Comparison of ENCODE assay signal across 8 mouse cellular contexts in genomic region chr13:31082448-31083140, GRCm38 (mm10).
A peak's percentile ranks its signal among the peaks of the same experiment; 100 is the strongest.
DNase-seq lines count a peak whose midpoint lies in the region; ATAC-seq and TF ChIP-seq lines count a peak whose summit lies in the region.

No protein-coding gene starts in this region.

- peaks cover 3% of the 10 kb centered on the region; the same call in 1 of the 2 replicates for H3K27me3 ChIP-seq in heart, adult 2 months (ENCODE audit: control insufficient read depth, insufficient read depth, low read length)
- peaks cover 50% of the 10 kb centered on the region for H3K27me3 ChIP-seq in heart, embryonic 12.5 days (replicated peaks)
- H3K27me3 ChIP-seq in hindbrain, embryonic 14.5 days (ENCODE audit: control insufficient read depth, insufficient read depth, low read length), result peaks cover 33% of the 10 kb centered on the region
- H3K27me3 ChIP-seq in midbrain, embryonic 13.5 days, result peaks cover 13% of the 10 kb centered on the region

- WGBS in heart, adult 2 months, result 30% methylated on average over 13 of the region's 13 CpGs
- WGBS in heart, embryonic 12.5 days, result 35% methylated on average over 13 of the region's 13 CpGs
- 38% methylated on average over 13 of the region's 13 CpGs for WGBS in hindbrain, embryonic 14.5 days
- 43% methylated on average over 13 of the region's 13 CpGs for WGBS in midbrain, embryonic 13.5 days

- no peaks in the 10 kb centered on the region for H3K9me3 ChIP-seq in heart, embryonic 12.5 days (replicated peaks)
- no peaks in the 10 kb centered on the region for H3K9me3 ChIP-seq in hindbrain, embryonic 14.5 days (ENCODE audit: control insufficient read depth, low read length)
- H3K9me3 ChIP-seq in midbrain, embryonic 13.5 days, result no peaks in the 10 kb centered on the region

- no peaks in the 10 kb centered on the region for H3K36me3 ChIP-seq in heart, adult 2 months (ENCODE audit: control insufficient read depth, insufficient read depth, low read length)
- H3K36me3 ChIP-seq in heart, embryonic 12.5 days, result no peaks in the 10 kb centered on the region
- no peaks in the 10 kb centered on the region for H3K36me3 ChIP-seq in hindbrain, embryonic 14.5 days (replicated peaks; ENCODE audit: control insufficient read depth, insufficient read depth)
- no peaks in the 10 kb centered on the region for H3K36me3 ChIP-seq in midbrain, embryonic 13.5 days

- no peak overlapping the region for H3K4me3 ChIP-seq in heart, adult 2 months
- H3K4me3 ChIP-seq in heart, embryonic 12.5 days, result no peak overlapping the region
- no peak overlapping the region for H3K4me3 ChIP-seq in hindbrain, embryonic 14.5 days (replicated peaks; ENCODE audit: low read length)
- no peak overlapping the region for H3K4me3 ChIP-seq in midbrain, embryonic 13.5 days (replicated peaks)

- no peak overlapping the region for H3K27ac ChIP-seq in heart, adult 2 months
- no peak overlapping the region for H3K27ac ChIP-seq in heart, embryonic 12.5 days (ENCODE audit: poor library complexity, severe bottlenecking)
- no peak overlapping the region for H3K27ac ChIP-seq in hindbrain, embryonic 14.5 days
- no peak overlapping the region for H3K27ac ChIP-seq in midbrain, embryonic 13.5 days

- TF ChIP-seq CTCF in heart, adult 2 months (IDR thresholded peaks at IDR 0.05), result peak; percentile 93

- H3K9ac ChIP-seq in heart, adult 2 months (ENCODE audit: low read depth, low read length), result no peak overlapping the region
- H3K9ac ChIP-seq in heart, embryonic 12.5 days, result no peak overlapping the region
- no peak overlapping the region for H3K9ac ChIP-seq in hindbrain, embryonic 14.5 days
- H3K9ac ChIP-seq in midbrain, embryonic 13.5 days (replicated peaks), result no peak overlapping the region

- peak; percentile 32 to 37 for DNase-seq in heart, adult 2 months
- peak; percentile 36 to 91 for DNase-seq in adrenal gland, adult (ENCODE audit: inconsistent age in 2 of 2, low spot score in 1 of 2)
- DNase-seq in embryo, embryonic 11 days, result peak; percentile 88
- DNase-seq in hindbrain, embryonic 14.5 days (ENCODE audit: low spot score), result peak; percentile 93
- peak; percentile 69 to 77 for DNase-seq in left cerebral cortex, adult 18-20 months (ENCODE audit: low spot score in 2 of 2)
- peak; percentile 16 to 43 for DNase-seq in spleen, postnatal 36 days (ENCODE audit: low spot score in 2 of 2)

- H3K4me1 ChIP-seq in heart, adult 2 months (ENCODE audit: control insufficient read depth, insufficient read depth, low read length), result no peaks in the 10 kb centered on the region
- H3K4me1 ChIP-seq in heart, embryonic 12.5 days (replicated peaks), result no peaks in the 10 kb centered on the region
- H3K4me1 ChIP-seq in hindbrain, embryonic 14.5 days (replicated peaks; ENCODE audit: control insufficient read depth, insufficient read depth, low read length), result no peaks in the 10 kb centered on the region
- no peaks in the 10 kb centered on the region for H3K4me1 ChIP-seq in midbrain, embryonic 13.5 days (replicated peaks)

- no peak overlapping the region for H3K4me2 ChIP-seq in heart, embryonic 12.5 days
- no peak overlapping the region for H3K4me2 ChIP-seq in hindbrain, embryonic 14.5 days (replicated peaks)
- no peak overlapping the region for H3K4me2 ChIP-seq in midbrain, embryonic 13.5 days (replicated peaks)

- TF ChIP-seq EP300 in heart, adult 2 months (IDR thresholded peaks at IDR 0.05; ENCODE audit: insufficient read depth, low read depth, low read length), result no peak

- intact Hi-C loops in heart, adult 2 months (cut with DNase I), result loop anchor here (1.0 to 5.0 kb wide), 4 partner anchors 192 to 576 kb away; no protein-coding TSS in a partner anchor

- no peak for TF ChIP-seq POLR2A in heart, adult 2 months (IDR thresholded peaks at IDR 0.05; ENCODE audit: insufficient read depth, low read depth, low read length)

- ATAC-seq in heart, embryonic 12.5 days (ENCODE audit: insufficient number of reproducible peaks, low FRiP score), result no peak
- ATAC-seq in hindbrain, embryonic 14.5 days (ENCODE audit: low FRiP score), result no peak
- ATAC-seq in midbrain, embryonic 13.5 days, result peak; percentile 60

- H3K79me2 ChIP-seq in heart, adult 2 months (replicated peaks; ENCODE audit: control insufficient read depth, insufficient read depth, low read length), result no peaks in the 10 kb centered on the region

Comparison
In these comparisons a context has a peak if more than half of its experiments do, and no peak if none do; other contexts are left out.
1. DNase-seq: peak in every context shown above with its lines; median percentile 93 in hindbrain, embryonic 14.5 days; 88 in embryo, embryonic 11 days; 73 in left cerebral cortex, adult 18-20 months; 64 in adrenal gland, adult; 34 in heart, adult 2 months; 30 in spleen, postnatal 36 days.